Mouse (Mus musculus) adipocyte (in vitro differentiated cells): ENCODE measurements around the gene Atxn1.
A peak's percentile ranks its signal among the peaks of the same experiment; 100 is the strongest.

ENCODE experiments used
- DNase-seq: peaks from one replicate; pipeline ENCODE4 v3.0.0-alpha.2; 2016; ENCODE audit warnings: low spot score

Atxn1 gene

GRCm38 (mm10) chr13:45576185-45576584, 388.6 kb downstream of the Atxn1 start:
- DNase-seq = peak; percentile 95

- DNase-seq = peak; percentile 47
These were observed 392.0 kb downstream of the Atxn1 start for GRCm38 (mm10) chr13:45572768-45573167.

GRCm38 (mm10) chr13:45571795-45572262, 393.0 kb downstream of the Atxn1 start:
- DNase-seq = peak; percentile 62

- DNase-seq = peak; percentile 15
These were observed 394.9 kb downstream of the Atxn1 start for GRCm38 (mm10) chr13:45569932-45570331.

GRCm38 (mm10) chr13:45564946-45565345, 399.9 kb downstream of the Atxn1 start:
- no peak for DNase-seq

GRCm38 (mm10) chr13:45562011-45562410, 402.8 kb downstream of the Atxn1 start:
- DNase-seq = no peak

GRCm38 (mm10) chr13:45560543-45560942, 404.3 kb downstream of the Atxn1 start:
- DNase-seq = peak; percentile 45

GRCm38 (mm10) chr13:45559258-45559657, 405.6 kb downstream of the Atxn1 start:
- no peak for DNase-seq

GRCm38 (mm10) chr13:45558367-45558766, 406.4 kb downstream of the Atxn1 start:
- no peak for DNase-seq

GRCm38 (mm10) chr13:45553674-45554073, 411.1 kb downstream of the Atxn1 start:
- DNase-seq = no peak

- no peak for DNase-seq
These were observed 417.3 kb downstream of the Atxn1 start for GRCm38 (mm10) chr13:45547549-45547948.

GRCm38 (mm10) chr13:45546946-45547345, 417.9 kb downstream of the Atxn1 start:
- no peak for DNase-seq

GRCm38 (mm10) chr13:45545974-45546373, 418.8 kb downstream of the Atxn1 start:
- DNase-seq = no peak

GRCm38 (mm10) chr13:45539205-45539568, 425.6 kb downstream of the Atxn1 start:
- DNase-seq = peak; percentile 75

- DNase-seq = peak; percentile 35
These were observed 426.1 kb downstream of the Atxn1 start for GRCm38 (mm10) chr13:45538532-45539204.

- DNase-seq = no peak
These were observed 426.7 kb downstream of the Atxn1 start for GRCm38 (mm10) chr13:45538091-45538490.

GRCm38 (mm10) chr13:45537110-45537509, 427.7 kb downstream of the Atxn1 start:
- DNase-seq = no peak

- no peak for DNase-seq
These were observed 428.9 kb downstream of the Atxn1 start for GRCm38 (mm10) chr13:45535731-45536453.

- peak; percentile 43 for DNase-seq
These were observed 434.1 kb downstream of the Atxn1 start for GRCm38 (mm10) chr13:45530754-45531153.

- no peak for DNase-seq
These were observed 436.0 kb downstream of the Atxn1 start for GRCm38 (mm10) chr13:45528787-45529186.

- DNase-seq = no peak
These were observed 437.4 kb downstream of the Atxn1 start for GRCm38 (mm10) chr13:45527232-45527964.

- no peak for DNase-seq
These were observed 438.6 kb downstream of the Atxn1 start for GRCm38 (mm10) chr13:45526230-45526629.
